Mouse (Mus musculus) cerebellum, postnatal 10 days (tissue): ENCODE data around the gene Klk12.

Experiments used
- DNase-seq, 2 experiments: peaks; one replicate each; pipeline ENCODE4 v3.0.0; 2021; ENCODE audit warnings: mixed read lengths in 2 of 2

Klk12 gene

DNA sequence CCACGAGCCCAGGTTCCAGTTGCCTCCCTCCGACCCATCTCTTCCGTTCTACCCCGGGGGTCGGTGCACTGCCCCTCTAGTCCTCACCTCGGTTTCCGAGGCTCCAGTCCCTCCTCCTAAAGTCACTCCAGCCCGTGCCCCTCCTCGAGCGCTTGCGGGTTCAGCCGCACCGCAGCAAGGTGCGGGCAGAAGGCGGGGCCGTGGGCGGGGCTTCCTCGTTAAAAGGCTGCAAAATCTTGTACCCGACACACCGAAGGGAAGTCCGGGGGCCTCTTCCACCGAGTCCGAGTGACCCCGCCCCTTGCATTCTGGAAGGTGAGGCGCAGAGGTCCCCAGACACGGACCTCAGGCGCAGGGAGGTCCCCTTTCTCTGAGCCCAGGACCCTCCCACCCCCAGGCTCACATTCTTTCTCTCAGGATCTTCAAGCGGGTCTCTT lies 28.7 kb downstream of the Klk12 start, which contains the start of gene Klk8:
TSS of gene Klk8 (plus strand) at position 245 of the 437 bp plus-strand sequence.
- peak in 1 of 2 experiments; percentile 25 for DNase-seq

DNA sequence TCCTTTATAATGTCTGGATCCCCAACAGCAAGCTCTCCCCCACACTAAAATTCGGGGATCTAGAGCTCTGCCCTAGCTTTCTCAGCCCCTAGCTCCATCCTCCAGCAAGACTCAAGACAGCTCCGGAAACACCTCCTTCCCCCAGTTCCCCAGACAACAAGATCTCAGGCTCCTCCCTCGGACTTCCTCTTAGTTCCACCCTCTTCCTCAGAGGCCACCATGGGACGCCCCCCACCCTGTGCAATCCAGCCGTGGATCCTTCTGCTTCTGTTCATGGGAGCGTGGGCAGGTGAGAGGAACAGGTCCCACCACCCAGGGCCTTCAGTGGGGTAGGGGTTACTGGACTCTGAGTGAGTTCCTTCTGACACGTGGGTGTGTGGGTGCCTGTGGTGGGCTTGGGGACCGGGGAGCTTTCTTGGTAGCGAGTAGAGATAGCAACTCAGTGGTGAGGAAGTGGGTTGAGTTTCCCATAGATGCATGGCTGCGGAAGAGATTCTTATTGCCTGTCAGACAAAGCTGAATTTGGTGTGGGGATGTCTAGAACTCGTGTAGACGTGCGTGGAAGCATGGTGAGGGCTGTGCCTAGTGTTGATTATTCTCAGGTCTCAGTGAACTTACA lies 29.3 kb downstream of the Klk12 start:
- no peak for DNase-seq

DNA sequence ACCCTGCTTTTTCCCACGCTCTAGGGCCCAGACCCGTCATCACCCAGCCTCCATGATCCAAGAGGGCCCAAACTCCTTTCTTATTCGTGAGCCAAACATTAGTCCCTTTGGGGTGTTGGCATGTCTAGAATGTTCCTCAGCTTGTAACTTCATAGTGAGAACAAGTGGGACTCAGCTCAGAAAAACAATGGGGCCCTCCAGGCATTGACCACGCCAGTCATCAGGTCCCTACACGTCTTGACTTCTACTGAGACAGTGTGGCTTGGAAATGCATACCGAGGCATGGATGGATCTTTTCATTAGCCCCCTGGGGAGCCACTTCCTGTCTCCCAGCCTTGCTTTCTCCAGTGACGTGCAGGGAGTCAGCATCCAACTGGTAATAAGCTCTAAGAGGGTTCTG lies 31.2 kb downstream of the Klk12 start:
- DNase-seq = no peak

DNA sequence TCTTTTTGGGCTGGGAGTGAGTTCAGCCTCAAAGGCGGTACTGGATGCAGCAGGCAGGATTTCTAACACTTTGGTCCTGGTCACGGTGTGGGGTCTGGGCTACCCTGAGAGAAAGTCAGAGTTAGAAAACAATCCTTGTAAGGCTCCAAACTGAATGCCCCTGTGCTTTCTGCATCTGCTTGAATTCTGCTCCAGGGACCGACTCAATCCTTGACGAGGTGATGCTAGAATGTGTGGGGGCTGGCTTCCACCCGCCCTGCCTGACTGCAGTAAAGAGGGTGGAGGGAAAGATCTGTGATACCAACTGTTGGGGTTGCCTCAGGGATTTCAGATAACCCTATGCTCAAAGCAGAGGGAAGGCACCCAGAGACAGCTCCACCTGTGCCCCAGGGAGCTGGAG lies 42.3 kb downstream of the Klk12 start, which contains the start of gene Klk7:
TSS of gene Klk7 (plus strand) at position 301 of the 400 bp plus-strand sequence.
- no peak for DNase-seq

DNA sequence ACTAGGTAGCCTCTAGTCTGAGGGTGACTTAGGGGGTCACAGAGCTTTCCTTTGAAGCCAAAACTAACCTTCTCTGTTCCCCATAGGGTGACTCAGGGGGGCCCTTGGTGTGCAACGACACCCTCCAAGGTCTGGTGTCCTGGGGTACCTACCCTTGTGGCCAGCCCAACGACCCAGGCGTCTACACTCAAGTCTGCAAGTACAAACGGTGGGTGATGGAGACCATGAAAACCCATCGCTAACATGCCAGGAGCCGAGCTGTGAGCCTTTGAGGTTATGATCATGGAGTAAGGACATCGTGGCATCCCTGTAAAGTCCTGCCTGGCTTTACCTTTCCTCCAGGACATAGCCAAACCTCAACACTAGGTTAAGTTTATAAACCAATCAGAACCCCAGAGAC lies 46.5 kb downstream of the Klk12 start:
- no peak for DNase-seq

DNA sequence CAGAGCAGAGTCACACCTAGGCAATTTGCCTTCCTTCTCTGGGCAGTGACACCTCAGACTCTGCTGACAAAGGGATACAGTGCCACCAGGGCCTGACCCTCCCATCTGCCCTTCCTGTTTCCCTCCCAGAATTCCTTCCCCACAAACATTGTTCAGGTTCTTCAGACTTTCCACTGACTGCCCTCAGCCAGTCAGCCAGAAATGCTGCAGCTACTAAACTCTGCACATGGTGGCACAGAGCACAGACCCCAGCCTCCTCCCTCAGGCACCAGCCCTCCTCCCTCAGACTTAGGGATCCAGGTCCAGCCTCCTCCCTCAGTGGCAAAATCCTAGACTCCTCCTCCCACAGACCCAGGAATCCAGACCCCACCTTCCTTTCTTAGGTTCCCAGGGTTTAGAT lies 48.0 kb downstream of the Klk12 start:
- DNase-seq = no peak

DNA sequence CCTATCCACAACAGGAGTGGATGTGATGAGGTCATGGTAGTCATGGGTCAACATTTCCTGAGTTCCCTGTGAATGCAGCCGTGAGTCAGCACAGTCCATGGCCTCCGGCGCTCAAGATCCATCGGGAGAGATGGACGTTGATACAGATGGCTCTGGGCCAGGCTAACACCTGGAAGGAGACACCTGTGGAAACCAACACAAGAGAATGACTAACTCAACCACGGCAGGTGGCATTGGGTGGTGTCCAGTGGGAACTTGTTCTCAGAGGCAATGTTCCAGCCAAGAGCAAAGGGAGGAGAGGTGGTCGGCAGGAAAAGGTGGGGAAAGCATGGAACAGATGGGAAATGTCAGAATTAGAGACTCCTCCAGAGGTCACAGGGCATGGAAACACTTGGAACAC lies 52.9 kb downstream of the Klk12 start:
- no peak for DNase-seq
